Mouse (Mus musculus) midbrain, embryonic 14.5 days (tissue): ENCODE data around the gene Nr5a1. TPM values are rescaled to one million over a fixed set of nuclear protein-coding genes. Genes with fewer than 3 reads are reported as not detected.
A peak's percentile ranks its signal among the peaks of the same experiment; 100 is the strongest.

Experiments
- ATAC-seq: fragments of 200-750 bp; cut with Nextera tagmentation; 2 replicates; pipeline ENCODE4 v1.8.0; 2017; ENCODE audit warnings: moderate number of reproducible peaks, moderate library complexity; ENCODE audit not compliant: low FRiP score, low TSS enrichment
- DNase-seq: peaks from one replicate; pipeline ENCODE4 v3.0.0-alpha.2; 2015
- H3K27ac ChIP-seq: fragments of 300-500 bp; sonication (generic); replicated peaks from 2 replicates; pipeline ENCODE4 v1.5.1; 2014; ENCODE audit warnings: mild to moderate bottlenecking, low read depth, low read length, moderate library complexity
- H3K27me3 ChIP-seq: fragments of 300-500 bp; sonication (generic); 2 replicates; pipeline ENCODE4 v1.6.1; 2014; ENCODE audit warnings: low read length, control low read depth, mixed read lengths; ENCODE audit not compliant: control insufficient read depth, insufficient read depth
- H3K36me3 ChIP-seq: fragments of 300-500 bp; sonication (generic); 2 replicates; pipeline ENCODE4 v1.6.1; 2014; ENCODE audit warnings: low read length, control low read depth; ENCODE audit not compliant: control insufficient read depth, insufficient read depth
- H3K4me1 ChIP-seq: fragments of 300-500 bp; sonication (generic); 2 replicates; pipeline ENCODE4 v1.6.1; 2014; ENCODE audit warnings: mild to moderate bottlenecking, antibody characterized with exemption, low read length, control low read depth; ENCODE audit not compliant: control insufficient read depth, insufficient read depth
- H3K4me2 ChIP-seq: fragments of 300-500 bp; sonication (generic); 2 replicates; pipeline ENCODE4 v1.6.1; 2014; ENCODE audit warnings: mild to moderate bottlenecking, low read length, moderate library complexity
- H3K4me3 ChIP-seq: fragments of 300-500 bp; sonication (generic); replicated peaks from 2 replicates; pipeline ENCODE4 v1.5.1; 2014; ENCODE audit warnings: low read depth, low read length
- H3K9ac ChIP-seq: fragments of 300-500 bp; sonication (generic); replicated peaks from 2 replicates; pipeline ENCODE4 v1.6.1; 2014; ENCODE audit warnings: mild to moderate bottlenecking, low read length, moderate library complexity
- H3K9me3 ChIP-seq: fragments of 300-500 bp; sonication (generic); 2 replicates; pipeline ENCODE4 v1.6.1; 2016; ENCODE audit warnings: low read length, control low read depth, mixed read lengths; ENCODE audit not compliant: control insufficient read depth
- WGBS: fragments of 180-500 bp; shearing (Covaris S2); extraction: QIAGEN DNeasy Blood & Tissue Kit; methylation state at CpG from one replicate; pipeline ENCODE4 v1.1.7; 2014; 5-methylcytosine and 5-hydroxymethylcytosine counted together
- polyA plus RNA-seq: library from polyadenylated mRNA; unstranded; fragments of >200 nt; fragmentation: Nextera tagmentation; extraction: Ambion mirVana; gene quantifications from 2 replicates; pipeline ENCODE4 v1.2.1, GENCODE M21; 2014

The Nr5a1 gene
- polyA plus RNA-seq, 1 experiment from 2014 or later, result not detected

DNA sequence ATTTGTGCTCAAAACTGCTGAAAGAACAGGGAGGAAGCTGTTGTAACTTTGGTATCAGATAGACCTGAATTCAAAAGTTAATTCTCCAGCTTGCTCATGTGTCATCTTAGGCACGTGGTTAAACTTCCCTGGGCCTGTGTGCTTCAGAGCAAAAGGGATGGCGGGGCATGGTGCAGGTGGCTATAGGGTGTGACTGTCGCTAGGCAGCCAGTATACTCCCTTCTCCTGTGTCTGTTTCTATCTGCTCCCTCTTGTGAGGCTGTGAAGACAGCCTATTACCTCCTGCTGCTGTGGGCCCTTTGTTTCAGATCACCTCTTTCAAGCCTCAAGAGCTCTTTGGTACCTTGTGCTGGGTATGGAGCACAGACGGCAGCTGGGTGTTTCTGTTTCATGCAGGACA lies 7.7 kb upstream of the Nr5a1 start:
- no peak for ATAC-seq
- Histone ChIP-seq H3K9me3 (no peaks in the 10 kb centered on the region), H3K27me3 (no peaks in the 10 kb centered on the region), H3K4me1 (no peaks in the 10 kb centered on the region), H3K4me2 (no peak overlapping the region), H3K27ac (no peak overlapping the region), H3K36me3 (no peaks in the 10 kb centered on the region), H3K9ac (no peak overlapping the region), H3K4me3 (no peak overlapping the region)
- WGBS, result 38% methylated on average over 4 of the region's 4 CpGs
- DNase-seq, result no peak

DNA sequence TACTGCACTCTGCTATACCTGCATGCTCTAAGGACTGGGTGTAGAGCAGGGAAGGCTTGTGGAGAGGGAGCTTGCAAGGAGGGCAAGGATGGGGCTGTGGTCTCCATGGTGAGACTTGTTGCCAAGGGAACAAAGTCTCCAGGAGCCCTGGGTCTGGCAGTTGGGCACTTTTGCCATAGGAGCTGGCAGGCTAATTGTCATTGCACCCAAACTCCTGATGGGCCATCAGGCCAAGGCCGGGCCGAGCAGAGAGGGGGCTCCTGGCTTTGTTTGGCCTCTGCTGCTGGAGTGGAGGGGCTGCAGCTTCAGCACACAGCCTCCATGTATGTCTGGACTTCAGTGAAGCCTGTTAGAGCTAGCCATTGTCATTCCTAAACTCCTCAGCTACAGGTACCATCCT lies 6.3 kb upstream of the Nr5a1 start:
- Histone ChIP-seq H3K36me3 (no peaks in the 10 kb centered on the region), H3K4me2 (no peak overlapping the region), H3K27ac (no peak overlapping the region), H3K4me1 (no peaks in the 10 kb centered on the region), H3K9me3 (no peaks in the 10 kb centered on the region), H3K9ac (no peak overlapping the region), H3K4me3 (no peak overlapping the region), H3K27me3 (no peaks in the 10 kb centered on the region)
- no peak for DNase-seq
- no peak for ATAC-seq
- 27% methylated on average over 2 of the region's 2 CpGs for WGBS

DNA sequence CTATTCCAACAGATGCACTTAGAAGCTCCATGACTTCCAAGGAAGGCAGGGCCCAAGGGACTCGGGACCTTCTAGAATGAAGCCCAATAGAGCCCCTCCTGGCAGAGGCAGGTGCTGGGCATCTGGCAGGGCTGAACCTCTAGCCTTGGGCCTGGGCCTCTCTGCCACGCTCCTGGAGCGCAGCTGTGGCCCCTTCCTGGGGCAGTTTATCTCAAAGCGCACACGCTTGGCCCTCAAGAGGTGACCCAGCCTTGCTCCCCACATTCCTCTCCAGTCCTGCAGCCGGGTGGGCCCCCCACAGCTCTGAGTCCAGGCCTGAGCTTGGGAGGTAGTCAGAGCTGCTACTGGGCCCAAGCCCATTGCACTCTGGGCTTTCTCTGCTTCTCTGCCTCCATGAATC lies 5.0 kb upstream of the Nr5a1 start:
- ATAC-seq (no peak), DNase-seq (no peak)
- H3K4me3 ChIP-seq, result no peak overlapping the region
- no peak overlapping the region for H3K4me2 ChIP-seq
- H3K9ac ChIP-seq, result no peak overlapping the region
- 0 out of 2 replicates have a peak, but pooled peaks cover 3% of the 10 kb centered on the region for H3K27me3 ChIP-seq
- H3K9me3 ChIP-seq, result no peaks in the 10 kb centered on the region
- WGBS, result 77% methylated on average over 6 of the region's 6 CpGs
- no peak overlapping the region for H3K27ac ChIP-seq
- no peaks in the 10 kb centered on the region for H3K36me3 ChIP-seq
- H3K4me1 ChIP-seq, result no peaks in the 10 kb centered on the region

DNA sequence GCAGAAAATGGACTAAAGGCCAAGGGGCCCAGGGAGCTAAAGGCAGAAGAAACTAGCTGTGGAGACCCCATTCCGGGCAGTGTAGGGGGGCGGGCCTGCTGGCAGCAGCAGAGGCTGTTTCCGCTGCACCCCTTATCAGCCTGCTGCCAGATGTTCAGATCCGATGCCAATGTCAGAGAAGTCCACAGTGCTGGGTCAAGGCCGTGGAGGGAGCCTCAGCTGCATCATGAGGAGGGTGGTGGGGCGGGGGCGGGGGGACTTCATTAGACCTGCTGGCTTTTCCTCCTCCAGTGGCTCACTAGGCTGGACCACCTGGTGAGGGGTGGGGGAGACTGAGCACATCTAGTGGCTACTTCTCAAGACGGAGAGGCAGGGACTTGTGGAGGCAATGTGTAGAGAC lies 4.3 kb upstream of the Nr5a1 start:
- H3K4me2 ChIP-seq, result no peak overlapping the region
- no peak overlapping the region for H3K9ac ChIP-seq
- H3K27ac ChIP-seq, result no peak overlapping the region
- no peaks in the 10 kb centered on the region for H3K9me3 ChIP-seq
- H3K4me3 ChIP-seq, result no peak overlapping the region
- H3K36me3 ChIP-seq, result no peaks in the 10 kb centered on the region
- ATAC-seq, result no peak
- H3K27me3 ChIP-seq, result peaks cover 7% of the 10 kb centered on the region
- no peak for DNase-seq
- H3K4me1 ChIP-seq, result no peaks in the 10 kb centered on the region
- 66% methylated on average over 8 of the region's 8 CpGs for WGBS

DNA sequence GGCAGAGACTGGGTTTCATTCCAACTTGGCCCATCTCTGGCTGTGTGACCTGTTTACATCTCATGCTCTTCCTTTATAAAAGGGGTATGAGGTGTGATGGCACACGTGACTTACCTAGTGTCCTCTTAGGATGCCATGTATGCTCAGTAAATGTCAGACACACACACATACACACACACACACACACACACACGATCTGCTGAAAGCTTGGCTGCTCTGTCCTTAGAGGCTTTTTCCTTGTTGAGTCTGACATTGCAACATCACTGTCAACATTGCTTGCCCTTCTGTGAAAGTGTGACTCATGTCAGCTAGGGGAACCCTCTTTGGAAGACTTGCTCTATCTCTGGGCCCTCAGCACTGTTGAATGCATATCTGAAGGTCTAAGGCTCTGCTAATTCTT lies 3.1 kb upstream of the Nr5a1 start:
- no peaks in the 10 kb centered on the region for H3K9me3 ChIP-seq
- H3K4me3 ChIP-seq, result no peak overlapping the region
- H3K4me2 ChIP-seq, result no peak overlapping the region
- H3K9ac ChIP-seq, result no peak overlapping the region
- H3K4me1 ChIP-seq, result no peaks in the 10 kb centered on the region
- no peak for DNase-seq
- H3K36me3 ChIP-seq, result no peaks in the 10 kb centered on the region
- WGBS, result 81% methylated on average over 2 of the region's 2 CpGs
- H3K27ac ChIP-seq, result no peak overlapping the region
- no peak for ATAC-seq
- peaks cover 20% of the 10 kb centered on the region for H3K27me3 ChIP-seq

DNA sequence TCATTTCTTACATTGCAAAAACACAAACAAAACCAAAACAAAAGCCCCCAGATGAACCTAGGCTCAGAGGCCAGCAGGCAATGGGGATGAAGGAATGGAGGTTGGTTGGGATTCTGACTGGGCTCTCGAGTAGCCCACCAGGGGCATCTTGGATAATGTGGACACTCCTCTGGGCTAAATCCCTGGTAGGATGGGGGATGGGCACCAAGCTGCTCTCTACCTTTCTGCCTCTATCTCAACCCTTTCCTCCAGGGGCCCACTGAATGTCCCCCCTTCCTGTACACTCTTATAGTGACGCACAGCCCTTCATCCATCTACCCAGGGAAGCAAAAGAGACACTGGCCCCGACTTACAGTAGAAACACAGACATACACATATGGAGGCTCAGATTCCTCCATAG lies 746 bp downstream of the Nr5a1 start:
- no peak overlapping the region for H3K4me2 ChIP-seq
- H3K4me3 ChIP-seq, result no peak overlapping the region
- DNase-seq (no peak), ATAC-seq (no peak)
- peaks cover 18% of the 10 kb centered on the region for H3K4me1 ChIP-seq
- H3K9me3 ChIP-seq, result no peaks in the 10 kb centered on the region
- peaks cover 51% of the 10 kb centered on the region for H3K27me3 ChIP-seq
- 68% methylated on average over 3 of the region's 3 CpGs for WGBS
- no peak overlapping the region for H3K27ac ChIP-seq
- no peak overlapping the region for H3K9ac ChIP-seq
- no peaks in the 10 kb centered on the region for H3K36me3 ChIP-seq

DNA sequence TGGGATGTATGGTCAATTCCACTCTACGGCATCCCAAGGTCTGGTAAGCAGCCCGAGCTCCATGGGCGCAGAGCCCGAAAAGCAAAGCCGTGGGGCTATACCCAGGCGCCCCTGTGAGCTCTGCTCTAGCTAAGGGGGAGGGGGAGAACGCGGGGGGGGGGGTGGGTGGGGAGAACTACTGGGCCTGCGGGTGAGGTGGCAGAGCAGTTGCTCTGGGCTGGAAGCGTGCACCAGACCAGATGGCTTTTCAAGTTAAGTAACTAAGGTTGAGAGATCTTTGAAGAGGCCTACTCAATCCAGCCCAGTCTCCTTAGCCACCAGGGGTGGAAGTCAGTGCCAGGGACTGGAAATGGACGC lies 1.6 kb downstream of the Nr5a1 start:
- no peak overlapping the region for H3K4me2 ChIP-seq
- no peaks in the 10 kb centered on the region for H3K9me3 ChIP-seq
- no peaks in the 10 kb centered on the region for H3K36me3 ChIP-seq
- peaks cover 60% of the 10 kb centered on the region for H3K27me3 ChIP-seq
- 23% methylated on average over 11 of the region's 11 CpGs for WGBS
- no peak overlapping the region for H3K9ac ChIP-seq
- H3K4me1 ChIP-seq, result peaks cover 18% of the 10 kb centered on the region
- no peak overlapping the region for H3K27ac ChIP-seq
- no peak for DNase-seq
- no peak overlapping the region for H3K4me3 ChIP-seq
- ATAC-seq, result no peak

DNA sequence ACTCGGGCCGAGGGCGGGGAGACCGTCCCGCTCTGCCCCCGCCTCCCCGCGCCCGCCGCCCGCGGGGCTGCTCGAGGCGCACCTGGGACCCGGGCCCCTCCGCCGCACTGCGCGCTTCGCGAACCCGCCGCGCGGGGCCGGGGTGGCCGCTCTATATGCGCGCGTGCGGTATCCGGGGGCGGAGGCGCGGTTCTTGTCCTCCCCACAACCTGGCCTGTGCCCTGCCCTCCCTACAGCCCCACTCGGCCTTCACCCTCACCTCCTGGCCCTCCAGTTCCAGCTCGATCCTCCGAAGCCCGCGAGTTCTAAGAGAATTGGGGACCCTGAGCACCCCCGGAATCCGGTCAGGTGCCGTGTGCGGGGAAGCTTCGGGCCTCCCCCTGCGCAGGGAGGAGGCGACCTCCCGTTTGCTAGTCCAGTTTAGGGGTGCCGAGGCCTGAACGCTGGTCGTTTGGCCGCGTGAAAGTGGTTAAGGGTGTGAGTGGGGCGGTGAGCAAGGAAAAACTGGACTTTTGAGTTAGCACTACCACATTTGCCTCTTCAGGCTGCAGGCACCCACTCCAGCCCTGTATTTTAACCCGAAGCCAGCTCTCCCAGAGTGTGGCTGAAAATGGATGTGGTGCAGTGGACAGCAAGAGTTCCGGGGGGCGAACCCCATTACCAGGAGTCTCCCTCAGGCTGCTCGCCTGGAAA lies 2.1 kb downstream of the Nr5a1 start:
- no peak for ATAC-seq
- WGBS, result 4% methylated on average over 56 of the region's 58 CpGs

DNA sequence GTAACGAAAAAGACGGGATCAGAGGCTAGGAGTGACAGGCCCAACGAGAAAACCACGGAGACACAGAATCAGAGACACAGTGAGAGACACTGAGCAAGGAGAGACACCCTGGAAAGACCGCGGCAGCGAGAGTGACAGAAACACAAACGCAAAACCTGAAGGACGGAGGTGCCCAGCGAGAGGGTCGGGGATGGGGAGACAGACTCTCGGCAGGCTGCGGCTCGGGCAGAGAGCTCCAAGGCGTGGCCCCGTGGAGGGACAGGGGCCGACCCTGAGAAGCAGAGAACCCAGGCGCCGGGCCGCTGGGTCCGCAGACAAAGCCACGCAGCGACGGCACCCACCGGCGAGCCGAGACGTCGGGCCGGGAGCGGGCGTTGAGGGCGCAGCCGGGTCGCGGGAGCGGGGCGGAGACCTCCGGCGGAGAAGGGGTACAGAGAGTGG lies 2.9 kb downstream of the Nr5a1 start:
- H3K27ac ChIP-seq, result no peak overlapping the region
- no peak overlapping the region for H3K9ac ChIP-seq
- peak overlapping the region; percentile 46 for H3K4me2 ChIP-seq
- peak; percentile 43 for DNase-seq
- H3K9me3 ChIP-seq, result no peaks in the 10 kb centered on the region
- H3K36me3 ChIP-seq, result no peaks in the 10 kb centered on the region
- peaks cover 18% of the 10 kb centered on the region for H3K4me1 ChIP-seq
- ATAC-seq, result no peak
- WGBS, result 1% methylated on average over 39 of the region's 40 CpGs
- peaks cover 73% of the 10 kb centered on the region for H3K27me3 ChIP-seq
- H3K4me3 ChIP-seq, result peak overlapping the region; percentile 24

More for the DNA sequence above, 2.1 kb downstream of the Nr5a1 start:
- peaks cover 65% of the 10 kb centered on the region for H3K27me3 ChIP-seq
- peak overlapping the region; percentile 46 for H3K4me2 ChIP-seq
- H3K9ac ChIP-seq, result no peak overlapping the region
- no peak overlapping the region for H3K27ac ChIP-seq
- no peaks in the 10 kb centered on the region for H3K36me3 ChIP-seq
- peaks cover 18% of the 10 kb centered on the region for H3K4me1 ChIP-seq
- DNase-seq, result peak; percentile 42
- no peaks in the 10 kb centered on the region for H3K9me3 ChIP-seq
- H3K4me3 ChIP-seq, result peak overlapping the region; percentile 24
